Mouse (Mus musculus) testis, adult 2 months (tissue): ENCODE data around the gene Polr2a.
"Not testable (repeated sequence)": the region's sequence is repeated elsewhere in the genome, so short reads cannot be mapped to it uniquely, and the experiment has no call there.

Experiments used
- CTCF ChIP-seq: fragments of 200-500 bp; IDR thresholded peaks from 2 replicates; pipeline ENCODE4 v1.5.1; 2012; ENCODE audit warnings: low read depth, mild to moderate bottlenecking, inconsistent platforms, low read length, moderate library complexity; ENCODE audit not compliant: control insufficient read depth, insufficient read depth, insufficient replicate concordance
- POLR2A ChIP-seq: fragments of 200-500 bp; IDR thresholded peaks from 2 replicates; pipeline ENCODE4 v1.6.1; 2012; ENCODE audit warnings: low read depth, mild to moderate bottlenecking, inconsistent platforms, low read length, moderate library complexity; ENCODE audit not compliant: control insufficient read depth

- not testable (repeated sequence) for TF ChIP-seq CTCF, POLR2A
Measured at GRCm38 (mm10) chr11:69703381-69703780, 55.1 kb downstream of the Polr2a start.
